Mouse (Mus musculus): ENCODE data around the gene Gm2696.

GRCm38 (mm10) chr10:77804095-77804494 is 10.4 kb upstream of the Gm2696 start:
- TF ChIP-seq EP300 (IDR thresholded peaks at IDR 0.05; ENCODE audit: low read depth) (no peak), CTCF (IDR thresholded peaks at IDR 0.05; ENCODE audit: low read depth) (no peak)
